Mouse (Mus musculus): ENCODE results near the gene Timm23.

DNA sequence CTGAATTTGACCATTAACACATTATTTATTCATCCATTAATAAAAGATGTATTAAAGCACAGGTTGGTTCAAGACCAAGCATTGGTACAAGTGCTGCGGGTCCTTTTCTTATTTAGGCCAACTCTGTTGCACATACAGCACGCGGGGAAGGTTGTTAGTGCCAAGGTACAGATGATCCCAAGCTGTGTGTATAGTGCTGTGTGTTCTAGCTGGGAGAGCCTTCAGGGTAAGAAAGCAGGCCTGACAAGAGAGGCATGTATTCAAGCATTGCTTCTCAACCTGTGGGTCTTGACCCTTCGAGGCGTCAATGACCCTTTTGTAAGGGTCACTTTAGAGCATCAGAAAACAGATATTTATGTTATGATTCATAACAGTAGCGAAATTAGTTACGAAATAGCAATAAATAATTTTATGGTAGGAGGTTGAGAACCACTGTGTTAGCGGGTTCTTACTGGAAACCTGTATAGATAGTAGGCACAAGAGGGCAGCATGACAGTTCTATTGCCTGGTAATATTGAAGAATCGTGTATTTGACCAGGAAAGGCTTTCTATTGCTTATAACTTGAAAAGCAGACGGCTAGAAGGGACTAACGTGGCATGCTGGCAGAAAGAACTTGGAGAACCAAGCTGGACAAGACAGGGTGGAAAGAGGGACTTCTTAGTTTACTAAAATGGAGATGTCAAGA lies 38.4 kb downstream of the Timm23 start:
- TF ChIP-seq CTCF (IDR thresholded peaks at IDR 0.05) (no peak), EP300 (IDR thresholded peaks at IDR 0.05) (no peak)

Data from lung, postnatal 0 days (tissue).